Mouse (Mus musculus): ENCODE measurements around the gene Fmo1. TPM values are rescaled to one million over a fixed set of nuclear protein-coding genes. Genes with fewer than 3 reads are reported as not detected.

Fmo1 gene
- polyA plus RNA-seq, 1 experiment from 2014 or later, result 7.3 TPM

DNA sequence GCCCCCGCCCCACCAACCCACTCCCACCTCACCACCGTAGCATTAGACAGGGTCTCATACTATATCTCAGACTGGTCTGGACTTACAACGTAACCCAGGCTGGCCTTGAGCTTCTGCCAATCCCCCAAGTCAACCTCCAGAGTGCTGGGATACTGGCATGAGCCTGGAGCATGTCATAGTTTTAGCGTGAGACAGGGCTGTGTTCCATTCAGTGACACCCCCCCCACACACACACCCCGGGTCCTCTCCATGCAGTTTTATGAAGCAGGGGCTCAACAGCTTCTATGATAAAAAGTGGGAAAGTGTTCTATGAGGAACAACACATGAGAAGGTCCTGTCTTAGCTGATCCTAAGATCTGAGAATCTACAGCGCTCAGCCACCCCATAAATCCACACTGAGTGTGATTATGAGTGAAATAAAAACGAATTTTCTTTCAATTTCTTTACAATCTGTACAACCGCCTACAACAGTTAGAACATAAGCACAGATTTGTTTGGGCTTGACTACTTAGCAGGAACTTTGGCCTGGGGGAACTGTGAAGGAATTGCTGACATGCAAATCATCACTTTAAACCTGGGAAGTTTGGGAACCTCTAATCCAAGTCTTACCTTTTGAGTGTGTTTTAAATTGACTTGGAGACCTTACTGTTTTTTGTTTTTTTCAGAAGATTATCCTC, 1.5 kb downstream of the Fmo1 start:
- H3K4me1 ChIP-seq (replicated peaks; ENCODE audit: control insufficient read depth, insufficient read depth, low read length), result peaks cover 3% of the 10 kb centered on the region; the same call in 1 of the 2 replicates
- H3K27ac ChIP-seq (ENCODE audit: low read depth, low read length), result no peak overlapping the region; the same call in 1 of the 2 replicates
- TF ChIP-seq CTCF (IDR thresholded peaks at IDR 0.05; ENCODE audit: low read depth), result no peak
- no peak overlapping the region for H3K9ac ChIP-seq (ENCODE audit: low read depth, low read length)
- no peaks in the 10 kb centered on the region; the same call in 1 of the 2 replicates for H3K9me3 ChIP-seq (ENCODE audit: control insufficient read depth)
- H3K4me2 ChIP-seq (replicated peaks; ENCODE audit: low read depth), result no peak overlapping the region
- H3K27me3 ChIP-seq (replicated peaks; ENCODE audit: control insufficient read depth, insufficient read depth, low read length), result no peaks in the 10 kb centered on the region
- WGBS, result 76% methylated on average over 8 of the region's 8 CpGs
- H3K4me3 ChIP-seq (ENCODE audit: low read depth, low read length), result no peak overlapping the region
- no peak for ATAC-seq
- no peaks in the 10 kb centered on the region for H3K36me3 ChIP-seq (ENCODE audit: control insufficient read depth, insufficient read depth)

DNA sequence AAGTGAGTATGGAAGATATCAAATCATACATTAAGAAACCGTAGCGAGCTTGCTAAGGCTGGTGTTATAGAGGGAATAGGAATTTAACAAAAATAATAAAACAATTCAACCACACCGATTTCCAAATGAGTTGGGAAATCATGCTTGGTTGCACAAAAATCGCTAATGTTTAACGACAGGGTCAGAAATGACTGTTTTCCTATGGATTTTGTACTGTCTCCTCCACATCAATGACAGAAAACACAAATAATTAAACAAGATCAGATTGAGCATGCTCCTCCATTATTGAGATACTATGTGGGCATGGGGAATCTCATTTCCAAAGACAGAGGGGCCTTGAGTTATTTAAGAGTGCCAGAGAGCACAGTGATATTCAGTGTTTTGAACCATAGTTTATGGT, 2.1 kb downstream of the Fmo1 start:
- no peaks in the 10 kb centered on the region for H3K27me3 ChIP-seq (replicated peaks; ENCODE audit: control insufficient read depth, insufficient read depth, low read length)
- no peaks in the 10 kb centered on the region; the same call in 1 of the 2 replicates for H3K9me3 ChIP-seq (ENCODE audit: control insufficient read depth)
- H3K4me3 ChIP-seq (ENCODE audit: low read depth, low read length), result no peak overlapping the region
- no peaks in the 10 kb centered on the region for H3K36me3 ChIP-seq (ENCODE audit: control insufficient read depth, insufficient read depth)
- no peak for TF ChIP-seq CTCF (IDR thresholded peaks at IDR 0.05; ENCODE audit: low read depth)
- no peak for ATAC-seq
- no peak overlapping the region for H3K27ac ChIP-seq (ENCODE audit: low read depth, low read length)
- H3K9ac ChIP-seq (ENCODE audit: low read depth, low read length), result no peak overlapping the region
- peaks cover 3% of the 10 kb centered on the region; the same call in 1 of the 2 replicates for H3K4me1 ChIP-seq (replicated peaks; ENCODE audit: control insufficient read depth, insufficient read depth, low read length)
- WGBS, result 80% methylated on average over 5 of the region's 5 CpGs
- H3K4me2 ChIP-seq (replicated peaks; ENCODE audit: low read depth), result no peak overlapping the region

DNA sequence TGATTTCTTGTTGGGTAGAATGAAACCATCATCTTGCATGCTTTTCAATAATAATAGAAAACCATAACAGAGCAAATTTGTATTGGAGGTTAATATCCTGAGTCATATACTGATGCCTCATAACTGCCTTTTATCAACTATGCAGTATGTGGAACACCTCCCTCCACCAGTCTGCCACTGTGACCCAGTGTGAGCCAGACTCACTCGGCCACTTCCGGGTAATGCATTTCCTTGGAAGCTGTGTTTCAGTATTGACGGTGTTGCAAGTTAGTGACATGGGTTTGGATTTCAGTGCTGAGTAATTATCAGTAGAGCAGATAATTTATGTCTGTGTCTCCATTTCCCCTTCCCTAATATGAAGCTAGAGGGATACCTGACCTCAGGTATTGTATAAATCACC, 2.8 kb downstream of the Fmo1 start:
- no peaks in the 10 kb centered on the region for H3K36me3 ChIP-seq (ENCODE audit: control insufficient read depth, insufficient read depth)
- H3K9ac ChIP-seq (ENCODE audit: low read depth, low read length), result no peak overlapping the region
- H3K4me1 ChIP-seq (replicated peaks; ENCODE audit: control insufficient read depth, insufficient read depth, low read length), result peaks cover 3% of the 10 kb centered on the region; the same call in 1 of the 2 replicates
- no peaks in the 10 kb centered on the region for H3K27me3 ChIP-seq (replicated peaks; ENCODE audit: control insufficient read depth, insufficient read depth, low read length)
- 51% methylated on average over 3 of the region's 3 CpGs for WGBS
- no peak overlapping the region for H3K4me3 ChIP-seq (ENCODE audit: low read depth, low read length)
- H3K27ac ChIP-seq (ENCODE audit: low read depth, low read length), result 0 out of 2 replicates have a peak overlapping the region, but pooled peaks have one; percentile 9
- H3K4me2 ChIP-seq (replicated peaks; ENCODE audit: low read depth), result no peak overlapping the region
- no peaks in the 10 kb centered on the region; the same call in 1 of the 2 replicates for H3K9me3 ChIP-seq (ENCODE audit: control insufficient read depth)
- no peak for TF ChIP-seq CTCF (IDR thresholded peaks at IDR 0.05; ENCODE audit: low read depth)
- ATAC-seq, result peak; percentile 57

DNA sequence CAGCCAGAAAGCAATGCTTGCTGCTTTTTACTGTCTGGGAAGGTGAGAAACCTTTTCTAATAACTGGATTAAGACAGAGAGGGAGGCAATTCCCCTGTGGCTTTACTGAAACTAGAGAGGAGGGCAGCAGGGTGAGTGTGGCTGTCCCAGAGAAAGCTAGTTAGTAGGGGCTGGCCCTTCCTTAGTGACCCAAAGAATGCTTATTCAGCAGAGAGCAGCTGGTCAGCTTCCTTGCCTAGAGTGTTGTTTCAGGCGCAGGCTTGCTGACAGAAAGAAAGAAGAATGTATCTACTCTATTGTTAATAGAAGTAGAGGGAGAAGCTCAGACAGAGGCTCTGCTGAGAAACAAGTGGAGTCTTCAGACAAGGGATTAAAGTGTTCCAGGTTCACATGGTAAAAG, 4.1 kb downstream of the Fmo1 start:
- Histone ChIP-seq H3K4me2 (replicated peaks; ENCODE audit: low read depth) (no peak overlapping the region), H3K9ac (ENCODE audit: low read depth, low read length) (no peak overlapping the region), H3K27me3 (replicated peaks; ENCODE audit: control insufficient read depth, insufficient read depth, low read length) (no peaks in the 10 kb centered on the region), H3K9me3 (ENCODE audit: control insufficient read depth) (no peaks in the 10 kb centered on the region), H3K4me3 (ENCODE audit: low read depth, low read length) (no peak overlapping the region), H3K36me3 (ENCODE audit: control insufficient read depth, insufficient read depth) (no peaks in the 10 kb centered on the region), H3K4me1 (replicated peaks; ENCODE audit: control insufficient read depth, insufficient read depth, low read length) (peaks cover 3% of the 10 kb centered on the region; the same call in 1 of the 2 replicates), H3K27ac (ENCODE audit: low read depth, low read length) (no peak overlapping the region)
- no peak for TF ChIP-seq CTCF (IDR thresholded peaks at IDR 0.05; ENCODE audit: low read depth)
- ATAC-seq, result no peak
- WGBS, result 68% methylated on average over 1 of the region's 1 CpGs

DNA sequence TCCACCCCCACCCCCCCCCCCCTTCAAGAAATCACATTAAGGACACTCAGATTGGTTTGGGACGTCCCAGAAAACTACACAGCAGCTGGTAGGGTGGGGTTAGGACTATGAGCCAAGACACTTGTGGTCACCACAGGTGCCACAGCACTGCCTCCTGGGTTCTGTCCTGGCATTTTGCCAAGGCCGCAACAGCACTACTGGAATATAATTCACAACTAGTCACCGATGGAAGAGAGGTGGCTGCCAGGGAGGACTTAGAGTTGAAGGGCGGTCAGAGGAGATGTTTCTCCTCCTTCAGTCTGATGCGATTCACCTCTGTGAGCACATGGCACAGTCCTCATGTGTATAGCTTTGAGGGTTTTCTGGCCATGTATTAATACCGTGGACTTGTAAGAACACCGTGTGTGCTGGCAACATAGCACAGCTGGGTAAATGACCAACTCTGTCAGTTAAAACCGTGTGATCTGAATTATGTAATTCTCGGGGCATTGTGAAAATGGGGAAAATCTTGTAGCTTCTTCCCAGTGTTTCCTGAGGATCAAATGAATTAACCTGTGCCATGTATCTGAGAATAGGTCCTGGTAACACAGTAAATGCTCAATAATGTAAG, 6.3 kb downstream of the Fmo1 start:
- 46% methylated on average over 9 of the region's 9 CpGs for WGBS
- Histone ChIP-seq H3K4me2 (replicated peaks; ENCODE audit: low read depth) (no peak overlapping the region), H3K36me3 (ENCODE audit: control insufficient read depth, insufficient read depth) (no peaks in the 10 kb centered on the region), H3K4me1 (replicated peaks; ENCODE audit: control insufficient read depth, insufficient read depth, low read length) (peaks cover 2% of the 10 kb centered on the region; the same call in 1 of the 2 replicates), H3K27me3 (replicated peaks; ENCODE audit: control insufficient read depth, insufficient read depth, low read length) (no peaks in the 10 kb centered on the region), H3K27ac (ENCODE audit: low read depth, low read length) (peak overlapping the region; percentile 5; the same call in 1 of the 2 replicates), H3K9me3 (ENCODE audit: control insufficient read depth) (no peaks in the 10 kb centered on the region), H3K4me3 (ENCODE audit: low read depth, low read length) (no peak overlapping the region), H3K9ac (ENCODE audit: low read depth, low read length) (no peak overlapping the region)
- peak; percentile 69 for ATAC-seq
- no peak for TF ChIP-seq CTCF (IDR thresholded peaks at IDR 0.05; ENCODE audit: low read depth)

DNA sequence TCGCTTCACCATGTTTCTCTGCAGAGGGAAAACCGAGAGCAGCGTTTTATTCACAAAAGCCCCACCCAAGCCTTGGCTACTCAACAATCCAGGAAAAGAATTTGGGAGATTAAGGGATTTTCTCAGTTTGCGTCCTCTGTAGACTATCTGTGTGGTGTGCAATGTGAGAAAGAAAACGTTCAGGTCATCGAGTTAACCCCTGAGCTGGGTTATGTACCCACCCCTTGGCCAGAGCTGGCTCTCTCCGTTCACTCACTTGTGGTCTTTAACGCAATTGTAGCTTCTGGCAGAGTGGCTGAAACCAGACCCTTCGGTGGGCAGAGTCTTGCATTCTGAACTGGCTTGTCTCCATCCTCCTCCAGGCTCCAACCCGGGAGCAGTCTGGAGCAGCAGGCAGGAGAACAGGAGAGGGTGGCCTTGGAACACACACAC, 6.8 kb downstream of the Fmo1 start:
- H3K27me3 ChIP-seq (replicated peaks; ENCODE audit: control insufficient read depth, insufficient read depth, low read length), result no peaks in the 10 kb centered on the region
- no peak overlapping the region for H3K9ac ChIP-seq (ENCODE audit: low read depth, low read length)
- H3K9me3 ChIP-seq (ENCODE audit: control insufficient read depth), result no peaks in the 10 kb centered on the region
- H3K4me1 ChIP-seq (replicated peaks; ENCODE audit: control insufficient read depth, insufficient read depth, low read length), result no peaks in the 10 kb centered on the region
- H3K36me3 ChIP-seq (ENCODE audit: control insufficient read depth, insufficient read depth), result no peaks in the 10 kb centered on the region
- no peak for TF ChIP-seq CTCF (IDR thresholded peaks at IDR 0.05; ENCODE audit: low read depth)
- no peak overlapping the region for H3K27ac ChIP-seq (ENCODE audit: low read depth, low read length)
- H3K4me2 ChIP-seq (replicated peaks; ENCODE audit: low read depth), result no peak overlapping the region
- WGBS, result 41% methylated on average over 10 of the region's 10 CpGs
- ATAC-seq, result peak; percentile 35
- no peak overlapping the region for H3K4me3 ChIP-seq (ENCODE audit: low read depth, low read length)

Data from intestine, postnatal 0 days (tissue).